Mouse (Mus musculus) heart, adult 2 months (tissue): ENCODE results near the gene U2af1. TPM values are rescaled to one million over a fixed set of nuclear protein-coding genes. Genes with fewer than 3 reads are reported as not detected.

ENCODE experiments used
- DNase-seq, 2 experiments: peaks; one replicate each; pipeline ENCODE4 v3.0.0; 2021
- H3K27ac ChIP-seq: fragments of 200-600 bp; 2 replicates; pipeline ENCODE4 v1.8.1; 2022
- H3K27me3 ChIP-seq: fragments of 200-500 bp; 2 replicates; pipeline ENCODE4 v1.6.1; 2012; ENCODE audit warnings: mild to moderate bottlenecking, low read length, inconsistent platforms, mixed read lengths; ENCODE audit not compliant: control insufficient read depth, insufficient read depth
- H3K36me3 ChIP-seq: fragments of 200-500 bp; 2 replicates; pipeline ENCODE4 v1.6.1; 2012; ENCODE audit warnings: low read length, inconsistent platforms; ENCODE audit not compliant: control insufficient read depth, insufficient read depth
- H3K4me1 ChIP-seq: fragments of 200-500 bp; 2 replicates; pipeline ENCODE4 v1.6.1; 2011; ENCODE audit warnings: low read length; ENCODE audit not compliant: control insufficient read depth, insufficient read depth
- H3K4me3 ChIP-seq: fragments of 200-600 bp; 2 replicates; pipeline ENCODE4 v1.8.1; 2022
- H3K79me2 ChIP-seq: fragments of 200-500 bp; replicated peaks from 2 replicates; pipeline ENCODE4 v1.6.1; 2012; ENCODE audit warnings: mild to moderate bottlenecking, inconsistent platforms, low read length, moderate library complexity, mixed read lengths; ENCODE audit not compliant: control insufficient read depth, insufficient read depth
- H3K9ac ChIP-seq: fragments of 200-500 bp; 2 replicates; pipeline ENCODE4 v1.6.1; 2012; ENCODE audit warnings: low read depth, mild to moderate bottlenecking, control low read depth, inconsistent platforms, low read length, mixed read lengths
- CTCF ChIP-seq: fragments of 200-600 bp; IDR thresholded peaks from 2 replicates; pipeline ENCODE4 v1.8.1; 2022; ENCODE audit warnings: antibody characterized with exemption, mild to moderate bottlenecking, moderate library complexity
- EP300 ChIP-seq: fragments of 200-500 bp; IDR thresholded peaks from 2 replicates; pipeline ENCODE4 v1.6.1; 2011; ENCODE audit warnings: low read depth, low read length, control low read depth; ENCODE audit not compliant: insufficient read depth
- POLR2A ChIP-seq: fragments of 200-500 bp; IDR thresholded peaks from 2 replicates; pipeline ENCODE4 v1.6.1; 2011; ENCODE audit warnings: mild to moderate bottlenecking, low read depth, low read length, control low read depth; ENCODE audit not compliant: insufficient read depth
- WGBS: fragments of 180-500 bp; shearing (Covaris S2); methylation state at CpG from one replicate; pipeline ENCODE4 v1.1.7; 2018; 5-methylcytosine and 5-hydroxymethylcytosine counted together
- intact Hi-C: fragments of 180-260 bp; cut with DNase I; formaldehyde crosslinking; loops from one replicate; pipeline ENCODE4 v1.15.1; 2025
- polyA plus RNA-seq: library from polyadenylated mRNA; depleted of rRNA; stranded (reverse); fragments of >200 nt; gene quantifications from 2 replicates; pipeline ENCODE4 v1.2.3, GENCODE M21; 2012
- total RNA-seq, 2 experiments: library from RNA; stranded (reverse); gene quantifications; 2 replicates each; pipeline ENCODE4 v1.2.3; 2021

U2af1 gene
- total and polyA plus RNA-seq, 3 experiments: 32.6 to 72.5 (median 71.9) TPM

DNA sequence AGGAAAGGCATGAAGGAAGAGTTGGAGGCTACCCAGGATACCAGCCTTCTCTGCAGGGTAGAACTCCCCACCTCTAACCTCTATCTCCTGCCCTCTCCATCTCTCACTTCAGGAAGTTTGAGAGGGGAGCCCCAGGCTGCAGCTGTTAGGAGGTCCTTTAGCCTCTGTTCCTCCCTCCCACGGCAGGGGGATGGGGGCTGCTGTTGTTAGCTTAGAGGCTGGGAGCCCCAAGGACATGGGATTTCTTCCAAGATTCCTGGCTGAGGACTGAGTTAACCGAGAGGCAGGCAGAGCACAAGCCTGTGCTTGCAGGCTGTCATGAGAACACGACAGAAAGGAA, 27.5 kb upstream of the U2af1 start:
- no peaks in the 10 kb centered on the region for H3K79me2 ChIP-seq
- TF ChIP-seq EP300 (peak; percentile 59; the same call in 1 of the 2 replicates), CTCF (no peak)
- peaks cover 5% of the 10 kb centered on the region for H3K4me1 ChIP-seq
- DNase-seq: peak in 1 of 2 experiments; percentile 18
- no peak overlapping the region for H3K9ac ChIP-seq
- intact Hi-C loops: loop anchor here (5.0 kb wide), 2 partner anchors 251 to 521 kb away; no protein-coding TSS in a partner anchor
- H3K27ac ChIP-seq: peak overlapping the region; percentile 77
- H3K4me3 ChIP-seq: no peak overlapping the region
- no peaks in the 10 kb centered on the region for H3K36me3 ChIP-seq
- no peaks in the 10 kb centered on the region for H3K27me3 ChIP-seq
- 8% methylated on average over 3 of the region's 3 CpGs for WGBS

DNA sequence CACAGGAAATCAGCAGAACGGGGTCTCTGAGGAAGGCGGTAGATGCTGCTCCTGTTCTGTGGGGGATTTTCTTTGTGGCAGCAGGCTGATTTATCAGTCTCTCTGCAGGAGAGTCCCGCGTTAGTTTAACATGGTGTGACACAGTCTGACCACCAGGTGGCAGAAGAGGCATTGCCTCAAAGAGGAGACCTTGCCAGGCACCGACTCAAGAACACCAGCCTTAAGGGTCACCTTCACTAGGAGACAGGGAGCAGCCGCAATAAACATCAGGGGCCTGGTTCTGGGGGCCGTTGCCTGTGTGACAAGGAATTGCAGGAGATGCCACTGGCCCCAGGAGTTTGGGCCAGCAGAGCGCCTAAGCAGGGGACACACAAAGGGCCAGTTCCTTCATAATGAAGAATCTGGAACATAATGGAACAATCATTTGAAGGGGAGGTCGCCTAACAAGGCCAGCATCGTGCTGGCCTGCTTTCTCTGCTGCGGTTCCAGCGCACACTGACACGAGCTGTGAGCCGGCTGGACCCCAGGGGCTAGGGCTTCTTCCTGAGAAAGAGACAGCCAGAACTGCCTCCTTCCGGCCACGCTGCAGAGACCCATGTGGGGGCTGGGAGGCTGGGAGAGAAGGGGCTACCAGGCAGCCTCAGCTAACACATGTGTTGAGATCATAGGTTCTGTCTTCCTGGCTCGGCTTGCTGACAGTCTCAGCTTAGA, 27.0 kb upstream of the U2af1 start:
- Histone ChIP-seq H3K36me3 (no peaks in the 10 kb centered on the region), H3K27me3 (no peaks in the 10 kb centered on the region), H3K4me1 (peaks cover 5% of the 10 kb centered on the region), H3K79me2 (no peaks in the 10 kb centered on the region), H3K27ac (peak overlapping the region; percentile 77), H3K9ac (0 out of 2 replicates have a peak overlapping the region, but pooled peaks have one; percentile 3), H3K4me3 (no peak overlapping the region)
- intact Hi-C loops: loop anchor here (1.0 to 5.0 kb wide), 5 partner anchors 169 to 522 kb away; partner anchors contain the start of gene Sik1
- WGBS: 6% methylated on average over 17 of the region's 17 CpGs
- DNase-seq: peak; percentile 82 to 83
- TF ChIP-seq POLR2A: no peak
- TF ChIP-seq CTCF: peak; percentile 96
- TF ChIP-seq EP300: peak; percentile 89; the same call in 1 of the 2 replicates

DNA sequence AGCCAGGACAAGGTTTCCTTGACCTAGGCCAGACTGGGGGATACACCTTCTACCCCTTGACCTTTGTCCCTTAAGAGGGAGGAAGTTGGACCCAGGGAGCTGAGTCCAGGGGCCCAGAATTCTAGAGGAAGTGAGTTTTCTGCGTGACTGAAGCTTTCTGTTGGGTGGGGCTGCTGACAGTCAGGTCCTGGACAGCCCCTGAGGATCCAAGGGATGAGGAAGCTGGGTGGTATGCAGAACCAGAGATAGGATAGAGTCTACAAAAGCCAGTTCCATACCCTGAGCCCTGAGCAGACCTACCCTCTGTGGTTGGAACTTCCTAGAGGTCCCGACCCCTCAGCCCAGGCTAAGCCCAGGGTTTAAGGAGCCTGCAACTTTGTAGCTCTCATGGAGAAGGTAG, 21.8 kb upstream of the U2af1 start:
- TF ChIP-seq EP300 (no peak), POLR2A (no peak)
- Histone ChIP-seq H3K4me3 (no peak overlapping the region), H3K4me1 (no peaks in the 10 kb centered on the region), H3K79me2 (no peaks in the 10 kb centered on the region), H3K27me3 (no peaks in the 10 kb centered on the region), H3K36me3 (no peaks in the 10 kb centered on the region), H3K27ac (no peak overlapping the region), H3K9ac (no peak overlapping the region)
- 67% methylated on average over 2 of the region's 2 CpGs for WGBS
- intact Hi-C loops: no loop called here
- no peak for DNase-seq

DNA sequence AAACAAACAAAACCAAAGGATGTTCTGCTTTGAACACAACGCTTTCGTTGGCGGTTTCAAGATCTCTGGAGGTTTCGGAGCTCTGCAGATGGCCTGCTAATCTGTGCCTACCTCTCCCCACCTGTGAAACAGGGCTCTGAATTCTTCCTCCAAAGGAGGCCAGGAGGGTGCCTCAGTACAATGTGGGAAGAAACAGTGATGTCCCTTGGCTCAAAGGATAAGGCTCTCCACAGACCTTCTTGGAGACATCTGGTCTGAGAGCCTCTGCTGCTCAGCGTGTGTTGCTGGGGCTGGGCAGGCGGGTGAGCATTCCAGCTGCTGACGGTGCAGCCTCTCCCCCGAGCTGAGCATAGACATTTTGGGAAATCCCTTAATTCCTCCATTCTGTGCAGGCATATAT, 18.8 kb upstream of the U2af1 start, which contains the start of gene Cryaa:
TSS of gene Cryaa (plus strand) at position 301 of the 400 bp plus-strand sequence.
- Histone ChIP-seq H3K79me2 (no peaks in the 10 kb centered on the region), H3K4me1 (no peaks in the 10 kb centered on the region), H3K36me3 (no peaks in the 10 kb centered on the region), H3K27ac (no peak within 1 kb of the TSS), H3K4me3 (no peak within 1 kb of the TSS), H3K9ac (no peak within 1 kb of the TSS), H3K27me3 (no peaks in the 10 kb centered on the region)
- intact Hi-C loops: no loop called here
- no peak for DNase-seq
- TF ChIP-seq POLR2A: no peak
- no peak for TF ChIP-seq CTCF
- TF ChIP-seq EP300: no peak
- 70% methylated on average over 8 of the region's 8 CpGs for WGBS

DNA sequence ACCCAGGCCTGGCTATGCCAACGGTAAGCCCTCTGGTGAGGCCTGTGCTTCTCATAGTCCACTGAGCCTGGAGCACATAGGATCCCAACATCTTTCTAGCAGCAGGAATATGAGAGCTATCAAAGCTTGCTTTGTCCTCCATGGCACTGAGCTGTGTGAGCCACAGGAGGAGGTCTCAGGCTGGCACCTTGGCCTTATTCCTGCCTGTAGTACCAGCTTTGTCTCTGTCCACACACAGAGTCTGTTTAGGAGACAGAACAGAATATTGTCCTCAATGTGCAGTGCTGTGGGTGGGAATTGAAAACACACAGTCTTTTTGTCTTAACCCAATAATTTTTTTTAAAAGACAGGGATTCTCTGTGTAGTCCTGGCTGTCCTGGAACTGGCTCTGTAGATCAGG, 15.7 kb upstream of the U2af1 start:
- TF ChIP-seq CTCF: no peak
- no peak for TF ChIP-seq POLR2A
- no peak for TF ChIP-seq EP300

DNA sequence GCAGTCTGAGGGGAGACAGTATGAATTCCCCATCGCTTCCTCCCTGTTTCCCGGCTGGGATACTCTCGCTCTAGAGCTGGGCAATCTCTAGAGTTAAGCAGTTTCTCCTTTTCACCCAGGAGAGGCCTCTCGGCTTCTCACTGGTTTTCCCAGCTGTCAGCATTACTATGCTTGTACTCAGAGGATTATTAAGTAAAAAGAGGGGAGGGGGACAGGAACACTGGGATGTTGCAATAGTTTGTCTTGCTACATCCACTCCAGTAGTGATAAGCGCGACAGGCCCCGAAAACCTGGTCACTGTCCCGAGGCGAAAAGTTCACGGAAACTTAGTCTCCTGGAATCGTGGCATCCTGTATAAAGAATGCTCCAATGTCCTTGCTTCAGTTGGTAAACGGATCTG, 13.6 kb upstream of the U2af1 start:
- 77% methylated on average over 12 of the region's 12 CpGs for WGBS
- Histone ChIP-seq H3K4me3 (no peak overlapping the region), H3K9ac (no peak overlapping the region), H3K27me3 (no peaks in the 10 kb centered on the region), H3K79me2 (no peaks in the 10 kb centered on the region), H3K4me1 (no peaks in the 10 kb centered on the region), H3K27ac (no peak overlapping the region), H3K36me3 (no peaks in the 10 kb centered on the region)
- TF ChIP-seq CTCF (no peak), EP300 (no peak), POLR2A (no peak)
- intact Hi-C loops: no loop called here
- DNase-seq: no peak

More for the DNA sequence above, 15.7 kb upstream of the U2af1 start:
- Histone ChIP-seq H3K4me3 (no peak overlapping the region), H3K4me1 (no peaks in the 10 kb centered on the region), H3K9ac (no peak overlapping the region), H3K79me2 (no peaks in the 10 kb centered on the region), H3K27ac (no peak overlapping the region), H3K36me3 (no peaks in the 10 kb centered on the region), H3K27me3 (no peaks in the 10 kb centered on the region)
- WGBS: 81% methylated on average over 1 of the region's 1 CpGs
- intact Hi-C loops: no loop called here
- DNase-seq: no peak
